Mouse (Mus musculus) hindbrain, embryonic 15.5 days (tissue): ENCODE results near the gene Sycp2. TPM values are rescaled to one million over a fixed set of nuclear protein-coding genes. Genes with fewer than 3 reads are reported as not detected.

Source experiments
- ATAC-seq: fragments of 200-750 bp; cut with Nextera tagmentation; 2 replicates; pipeline ENCODE4 v1.8.0; 2017; ENCODE audit warnings: low read depth, moderate number of reproducible peaks, moderate TSS enrichment; ENCODE audit not compliant: low FRiP score
- H3K27ac ChIP-seq: fragments of 300-500 bp; sonication (generic); replicated peaks from 2 replicates; pipeline ENCODE4 v1.5.1; 2015; ENCODE audit warnings: mild to moderate bottlenecking, inconsistent platforms
- H3K27me3 ChIP-seq: fragments of 300-500 bp; sonication (generic); 2 replicates; pipeline ENCODE4 v1.6.1; 2015; ENCODE audit warnings: control low read depth, inconsistent platforms
- H3K36me3 ChIP-seq: fragments of 300-500 bp; sonication (generic); 2 replicates; pipeline ENCODE4 v1.6.1; 2015; ENCODE audit warnings: control low read depth, inconsistent platforms
- H3K4me1 ChIP-seq: fragments of 300-500 bp; sonication (generic); replicated peaks from 2 replicates; pipeline ENCODE4 v1.6.1; 2015; ENCODE audit warnings: control low read depth, inconsistent platforms
- H3K4me2 ChIP-seq: fragments of 300-500 bp; sonication (generic); 2 replicates; pipeline ENCODE4 v1.6.1; 2015; ENCODE audit warnings: moderate library complexity, mild to moderate bottlenecking, inconsistent platforms
- H3K4me3 ChIP-seq: fragments of 300-500 bp; sonication (generic); 2 replicates; pipeline ENCODE4 v1.5.1; 2015; ENCODE audit warnings: mild to moderate bottlenecking, inconsistent platforms
- H3K9ac ChIP-seq: fragments of 300-500 bp; sonication (generic); 2 replicates; pipeline ENCODE4 v1.6.1; 2015; ENCODE audit warnings: inconsistent platforms
- H3K9me3 ChIP-seq: fragments of 300-500 bp; sonication (generic); 2 replicates; pipeline ENCODE4 v1.6.1; 2016; ENCODE audit warnings: control low read depth, inconsistent platforms
- WGBS: fragments of 180-500 bp; shearing (Covaris S2); methylation state at CpG from one replicate; pipeline ENCODE4 v1.1.7; 2015; 5-methylcytosine and 5-hydroxymethylcytosine counted together
- polyA plus RNA-seq: library from polyadenylated mRNA; unstranded; fragments of >200 nt; fragmentation: Nextera tagmentation; extraction: Ambion mirVana; gene quantifications from 2 replicates; pipeline ENCODE4 v1.2.1, GENCODE M21; 2015

Sycp2 gene
- polyA plus RNA-seq, result 0.18 and 0.42 TPM in 2 replicates

- no peaks in the 10 kb centered on the region for H3K9me3 ChIP-seq
- no peak within 1 kb of the TSS for H3K4me2 ChIP-seq
- H3K4me3 ChIP-seq, result no peak within 1 kb of the TSS
- no peak within 1 kb of the TSS for H3K9ac ChIP-seq
- no peaks in the 10 kb centered on the region for H3K36me3 ChIP-seq
- WGBS, result 84% methylated on average over 52 of the region's 52 CpGs
- peak; percentile 42; the same call in 1 of the 2 replicates for ATAC-seq
- H3K27ac ChIP-seq, result no peak within 1 kb of the TSS
- no peaks in the 10 kb centered on the region for H3K27me3 ChIP-seq
- 0 out of 2 replicates have a peak, but pooled peaks cover under 1% of the 10 kb centered on the region for H3K4me1 ChIP-seq
Measured at GRCm38 (mm10) chr2:178407053-178407815, at the start of gene Sycp2. Sycp2 (minus strand) TSS chr2:178407685.

GRCm38 (mm10) chr2:178454664-178455516 lies 47.4 kb upstream of the Sycp2 start:
- Histone ChIP-seq H3K9ac (no peak overlapping the region), H3K36me3 (no peaks in the 10 kb centered on the region), H3K9me3 (no peaks in the 10 kb centered on the region), H3K4me3 (no peak overlapping the region), H3K27me3 (no peaks in the 10 kb centered on the region), H3K4me2 (peak overlapping the region; percentile 26), H3K27ac (peak overlapping the region; percentile 56), H3K4me1 (peaks cover 16% of the 10 kb centered on the region)
- WGBS, result 23% methylated on average over 17 of the region's 17 CpGs
- peak; percentile 84 for ATAC-seq

GRCm38 (mm10) chr2:178450961-178451360 lies 43.5 kb upstream of the Sycp2 start:
- H3K4me3 ChIP-seq, result no peak overlapping the region
- H3K27me3 ChIP-seq, result no peaks in the 10 kb centered on the region
- H3K4me1 ChIP-seq, result peaks cover 16% of the 10 kb centered on the region
- no peaks in the 10 kb centered on the region for H3K9me3 ChIP-seq
- WGBS, result 70% methylated on average over 10 of the region's 10 CpGs
- H3K36me3 ChIP-seq, result no peaks in the 10 kb centered on the region
- H3K27ac ChIP-seq, result no peak overlapping the region
- H3K4me2 ChIP-seq, result no peak overlapping the region
- ATAC-seq, result no peak
- H3K9ac ChIP-seq, result no peak overlapping the region

GRCm38 (mm10) chr2:178450236-178450635 lies 42.8 kb upstream of the Sycp2 start:
- peaks cover 12% of the 10 kb centered on the region for H3K4me1 ChIP-seq
- no peak overlapping the region for H3K4me2 ChIP-seq
- WGBS, result 14% methylated on average over 2 of the region's 2 CpGs
- no peak overlapping the region for H3K9ac ChIP-seq
- no peaks in the 10 kb centered on the region for H3K36me3 ChIP-seq
- no peaks in the 10 kb centered on the region for H3K27me3 ChIP-seq
- H3K9me3 ChIP-seq, result no peaks in the 10 kb centered on the region
- no peak for ATAC-seq
- H3K4me3 ChIP-seq, result no peak overlapping the region
- H3K27ac ChIP-seq, result no peak overlapping the region

- WGBS, result 83% methylated on average over 4 of the region's 4 CpGs
- H3K4me3 ChIP-seq, result no peak overlapping the region
- no peak overlapping the region for H3K27ac ChIP-seq
Measured at GRCm38 (mm10) chr2:178449386-178449785, 41.9 kb upstream of the Sycp2 start.

GRCm38 (mm10) chr2:178437311-178437710 lies 29.8 kb upstream of the Sycp2 start:
- H3K27me3 ChIP-seq, result no peaks in the 10 kb centered on the region
- H3K9me3 ChIP-seq, result no peaks in the 10 kb centered on the region
- no peak overlapping the region for H3K4me3 ChIP-seq
- no peak overlapping the region for H3K27ac ChIP-seq
- ATAC-seq, result no peak
- no peak overlapping the region for H3K9ac ChIP-seq
- H3K4me1 ChIP-seq, result no peaks in the 10 kb centered on the region
- no peaks in the 10 kb centered on the region for H3K36me3 ChIP-seq
- H3K4me2 ChIP-seq, result no peak overlapping the region
- WGBS, result 53% methylated on average over 9 of the region's 9 CpGs

More at GRCm38 (mm10) chr2:178449386-178449785, 41.9 kb upstream of the Sycp2 start:
- Histone ChIP-seq H3K9me3 (no peaks in the 10 kb centered on the region), H3K27me3 (no peaks in the 10 kb centered on the region), H3K4me1 (peaks cover 3% of the 10 kb centered on the region; the same call in 1 of the 2 replicates), H3K36me3 (no peaks in the 10 kb centered on the region), H3K9ac (no peak overlapping the region), H3K4me2 (no peak overlapping the region)
- no peak for ATAC-seq

GRCm38 (mm10) chr2:178433903-178434302 lies 26.4 kb upstream of the Sycp2 start:
- H3K9me3 ChIP-seq, result no peaks in the 10 kb centered on the region
- no peak overlapping the region for H3K4me2 ChIP-seq
- no peak overlapping the region for H3K27ac ChIP-seq
- no peak overlapping the region for H3K4me3 ChIP-seq
- H3K27me3 ChIP-seq, result no peaks in the 10 kb centered on the region
- no peak for ATAC-seq
- H3K9ac ChIP-seq, result no peak overlapping the region
- 90% methylated on average over 2 of the region's 2 CpGs for WGBS
- H3K4me1 ChIP-seq, result 0 out of 2 replicates have a peak, but pooled peaks cover 5% of the 10 kb centered on the region
- no peaks in the 10 kb centered on the region for H3K36me3 ChIP-seq

GRCm38 (mm10) chr2:178433495-178433894 lies 26.0 kb upstream of the Sycp2 start:
- H3K4me1 ChIP-seq, result 0 out of 2 replicates have a peak, but pooled peaks cover 5% of the 10 kb centered on the region
- WGBS, result 81% methylated on average over 2 of the region's 2 CpGs

GRCm38 (mm10) chr2:178430231-178430630 lies 22.7 kb upstream of the Sycp2 start, which contains the start of gene Cdh26:
Cdh26 (plus strand) TSS chr2:178430531.
- Histone ChIP-seq H3K4me2 (no peak within 1 kb of the TSS), H3K27me3 (no peaks in the 10 kb centered on the region), H3K4me1 (0 out of 2 replicates have a peak, but pooled peaks cover 5% of the 10 kb centered on the region), H3K9me3 (no peaks in the 10 kb centered on the region), H3K36me3 (no peaks in the 10 kb centered on the region), H3K9ac (no peak within 1 kb of the TSS), H3K4me3 (no peak within 1 kb of the TSS), H3K27ac (no peak within 1 kb of the TSS)
- no peak for ATAC-seq
- WGBS, result 92% methylated on average over 4 of the region's 4 CpGs

More at GRCm38 (mm10) chr2:178433495-178433894, 26.0 kb upstream of the Sycp2 start:
- Histone ChIP-seq H3K4me3 (no peak overlapping the region), H3K36me3 (no peaks in the 10 kb centered on the region), H3K9ac (no peak overlapping the region), H3K9me3 (no peaks in the 10 kb centered on the region), H3K27ac (no peak overlapping the region), H3K4me2 (no peak overlapping the region), H3K27me3 (no peaks in the 10 kb centered on the region)
- no peak for ATAC-seq

- no peak overlapping the region for H3K9ac ChIP-seq
- no peak overlapping the region for H3K27ac ChIP-seq
- H3K27me3 ChIP-seq, result no peaks in the 10 kb centered on the region
- WGBS, result 80% methylated on average over 6 of the region's 6 CpGs
- H3K9me3 ChIP-seq, result no peaks in the 10 kb centered on the region
- H3K4me2 ChIP-seq, result no peak overlapping the region
- 0 out of 2 replicates have a peak, but pooled peaks cover 5% of the 10 kb centered on the region for H3K4me1 ChIP-seq
- ATAC-seq, result no peak
- no peak overlapping the region for H3K4me3 ChIP-seq
- H3K36me3 ChIP-seq, result no peaks in the 10 kb centered on the region
Measured at GRCm38 (mm10) chr2:178429426-178429825, 21.9 kb upstream of the Sycp2 start.

- Histone ChIP-seq H3K4me3 (no peak overlapping the region), H3K9me3 (no peaks in the 10 kb centered on the region), H3K27me3 (no peaks in the 10 kb centered on the region), H3K36me3 (no peaks in the 10 kb centered on the region), H3K27ac (no peak overlapping the region), H3K9ac (no peak overlapping the region), H3K4me2 (no peak overlapping the region), H3K4me1 (0 out of 2 replicates have a peak, but pooled peaks cover 5% of the 10 kb centered on the region)
- 87% methylated on average over 4 of the region's 4 CpGs for WGBS
- ATAC-seq, result no peak
Measured at GRCm38 (mm10) chr2:178428676-178429075, 21.2 kb upstream of the Sycp2 start.

- H3K27me3 ChIP-seq, result no peaks in the 10 kb centered on the region
- H3K36me3 ChIP-seq, result no peaks in the 10 kb centered on the region
- H3K9me3 ChIP-seq, result no peaks in the 10 kb centered on the region
- 0 out of 2 replicates have a peak, but pooled peaks cover 5% of the 10 kb centered on the region for H3K4me1 ChIP-seq
- H3K9ac ChIP-seq, result no peak overlapping the region
- no peak overlapping the region for H3K27ac ChIP-seq
- no peak overlapping the region for H3K4me3 ChIP-seq
- ATAC-seq, result no peak
- H3K4me2 ChIP-seq, result no peak overlapping the region
- WGBS, result 84% methylated on average over 9 of the region's 9 CpGs
Measured at GRCm38 (mm10) chr2:178428183-178428582, 20.7 kb upstream of the Sycp2 start.
